Mouse (Mus musculus): ENCODE data around the gene Kyat1.

Kyat1 gene

GRCm38 (mm10) chr2:30214745-30215144 lies 9.1 kb upstream of the Kyat1 start:
- in situ Hi-C loops (cut with MboI, MseI): no loop called here

GRCm38 (mm10) chr2:30212951-30213350 lies 7.3 kb upstream of the Kyat1 start:
- in situ Hi-C loops (cut with MboI, MseI): no loop called here

- in situ Hi-C loops (cut with MboI, MseI): no loop called here
Measured at GRCm38 (mm10) chr2:30212169-30212545, 6.5 kb upstream of the Kyat1 start.

- in situ Hi-C loops (cut with MboI, MseI): no loop called here
Measured at GRCm38 (mm10) chr2:30211408-30212168, 5.9 kb upstream of the Kyat1 start.

- in situ Hi-C loops (cut with MboI, MseI): loop anchor here (5.0 kb wide), 1 partner anchor 36 kb away; the partner anchor contains the start of gene Endog
Measured at GRCm38 (mm10) chr2:30207886-30208285, 2.2 kb upstream of the Kyat1 start.

- in situ Hi-C loops (cut with MboI, MseI): loop anchor here (5.0 kb wide), 1 partner anchor 35 kb away; the partner anchor contains the start of gene Endog
Measured at GRCm38 (mm10) chr2:30207401-30207800, 1.8 kb upstream of the Kyat1 start.

- in situ Hi-C loops (cut with MboI, MseI): loop anchor here (5.0 kb wide), 1 partner anchor 33 kb away; the partner anchor contains the start of gene Endog
Measured at GRCm38 (mm10) chr2:30205255-30205628, 405 bp downstream of the Kyat1 start.

- in situ Hi-C loops (cut with MboI, MseI): no loop called here
Measured at GRCm38 (mm10) chr2:30203439-30203838, 2.2 kb downstream of the Kyat1 start.

GRCm38 (mm10) chr2:30200388-30200925 lies 5.2 kb downstream of the Kyat1 start:
- in situ Hi-C loops (cut with MboI, MseI): no loop called here

- in situ Hi-C loops (cut with MboI, MseI): no loop called here
Measured at GRCm38 (mm10) chr2:30199984-30200383, 5.7 kb downstream of the Kyat1 start.

GRCm38 (mm10) chr2:30198021-30198420 lies 7.6 kb downstream of the Kyat1 start:
- in situ Hi-C loops (cut with MboI, MseI): no loop called here

GRCm38 (mm10) chr2:30194656-30195055 lies 11.0 kb downstream of the Kyat1 start:
- in situ Hi-C loops (cut with MboI, MseI): no loop called here

- in situ Hi-C loops (cut with MboI, MseI): no loop called here
Measured at GRCm38 (mm10) chr2:30191790-30192580, 13.7 kb downstream of the Kyat1 start.

- in situ Hi-C loops (cut with MboI, MseI): loop anchor here (5.0 kb wide), 1 partner anchor 42 kb away; no protein-coding TSS in a partner anchor
Measured at GRCm38 (mm10) chr2:30185681-30186080, 20.0 kb downstream of the Kyat1 start.

- in situ Hi-C loops (cut with MboI, MseI): loop anchor here (5.0 kb wide), 1 partner anchor 42 kb away; no protein-coding TSS in a partner anchor
Measured at GRCm38 (mm10) chr2:30185276-30185675, 20.4 kb downstream of the Kyat1 start.

GRCm38 (mm10) chr2:30183721-30184120 lies 21.9 kb downstream of the Kyat1 start:
- in situ Hi-C loops (cut with MboI, MseI): no loop called here

- in situ Hi-C loops (cut with MboI, MseI): no loop called here
Measured at GRCm38 (mm10) chr2:30182424-30182823, 23.2 kb downstream of the Kyat1 start.

- in situ Hi-C loops (cut with MboI, MseI): loop anchor here (5.0 kb wide), 1 partner anchor 89 kb away; the partner anchor contains the start of gene Phyhd1
Measured at GRCm38 (mm10) chr2:30178711-30179110, 26.9 kb downstream of the Kyat1 start.

- in situ Hi-C loops (cut with MboI, MseI): loop anchor here (5.0 kb wide), 1 partner anchor 89 kb away; the partner anchor contains the start of gene Phyhd1
Measured at GRCm38 (mm10) chr2:30177700-30178675, 27.7 kb downstream of the Kyat1 start, which contains the start of gene Spout1. Spout1 (minus strand) TSS chr2:30178459.

GRCm38 (mm10) chr2:30176561-30176960 lies 29.1 kb downstream of the Kyat1 start:
- in situ Hi-C loops (cut with MboI, MseI): loop anchor here (5.0 kb wide), 1 partner anchor 91 kb away; the partner anchor contains the start of gene Phyhd1

GRCm38 (mm10) chr2:30175897-30176296 lies 29.8 kb downstream of the Kyat1 start:
- in situ Hi-C loops (cut with MboI, MseI): loop anchor here (5.0 kb wide), 1 partner anchor 91 kb away; the partner anchor contains the start of gene Phyhd1
